Mouse (Mus musculus) splenic B cell, adult 2 months (primary cell): ENCODE data around the gene Atad2b.
"Not testable (repeated sequence)": the region's sequence is repeated elsewhere in the genome, so short reads cannot be mapped to it uniquely, and the experiment has no call there.

Source experiments
- DNase-seq: peaks from one replicate; pipeline ENCODE4 v3.0.0-alpha.2; 2011; ENCODE audit warnings: low read depth, low spot score
- H3K27me3 ChIP-seq: 2 replicates; pipeline ENCODE4 v1.6.1; 2012; ENCODE audit warnings: mild to moderate bottlenecking, low read length, moderate library complexity, mixed read lengths; ENCODE audit not compliant: control insufficient read depth, poor library complexity, insufficient read depth, severe bottlenecking
- H3K36me3 ChIP-seq: 2 replicates; pipeline ENCODE4 v1.6.1; 2012; ENCODE audit warnings: mild to moderate bottlenecking, low read length, moderate library complexity, mixed read lengths; ENCODE audit not compliant: control insufficient read depth, poor library complexity, insufficient read depth, severe bottlenecking

Gene Atad2b

GRCm38 (mm10) chr12:4953156-4953555 lies 36.0 kb downstream of the Atad2b start:
- H3K36me3 ChIP-seq: peaks cover 12% of the 10 kb centered on the region; the same call in 1 of the 2 replicates

DNA sequence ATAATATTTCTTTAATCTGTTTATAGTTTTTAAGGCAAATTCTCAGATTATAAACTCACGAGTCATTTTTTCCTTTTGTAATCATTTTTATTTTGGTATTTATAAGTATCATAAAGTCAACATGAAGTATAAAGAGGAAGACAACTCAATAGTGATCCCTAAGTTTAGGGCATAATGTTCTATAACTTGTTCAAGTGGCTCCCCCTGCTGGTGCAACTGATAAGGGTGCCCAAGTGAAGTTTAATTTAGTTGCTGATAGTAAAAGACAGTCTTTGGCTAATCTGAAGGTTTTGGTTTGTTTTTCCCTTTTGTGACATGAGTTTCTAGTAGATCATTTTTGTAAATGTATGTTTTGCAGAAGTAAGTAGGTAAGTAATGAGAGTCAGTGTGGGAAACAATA lies 55.8 kb downstream of the Atad2b start:
- DNase-seq: peak; percentile 84
- Histone ChIP-seq H3K27me3 (no peaks in the 10 kb centered on the region), H3K36me3 (peaks cover 15% of the 10 kb centered on the region)

More at GRCm38 (mm10) chr12:4953156-4953555, 36.0 kb downstream of the Atad2b start:
- DNase-seq: no peak
- no peaks in the 10 kb centered on the region for H3K27me3 ChIP-seq

DNA sequence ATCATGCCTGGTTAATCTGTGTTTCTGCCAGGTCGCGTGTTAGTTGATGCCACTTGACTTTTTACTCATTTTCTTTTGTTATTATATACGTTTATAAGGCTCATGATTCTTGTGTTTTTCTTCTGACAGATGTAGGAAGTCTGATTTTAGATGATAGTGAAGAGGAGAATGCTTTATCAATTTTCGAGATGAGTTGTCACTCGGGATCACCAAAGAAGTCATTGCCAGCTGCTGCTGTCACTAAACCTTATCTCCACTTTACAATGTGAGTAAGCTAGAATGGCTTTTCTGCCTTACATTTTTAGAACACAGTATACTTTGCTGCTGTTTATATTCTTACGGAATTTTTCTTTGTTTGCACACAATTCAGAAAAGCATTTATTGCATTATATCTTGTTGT lies 61.2 kb downstream of the Atad2b start:
- no peak for DNase-seq
- H3K36me3 ChIP-seq: peaks cover 10% of the 10 kb centered on the region
- H3K27me3 ChIP-seq: no peaks in the 10 kb centered on the region

GRCm38 (mm10) chr12:4996981-4997380 lies 79.8 kb downstream of the Atad2b start:
- H3K36me3 ChIP-seq: 0 out of 2 replicates have a peak, but pooled peaks cover 2% of the 10 kb centered on the region
- DNase-seq: no peak
- no peaks in the 10 kb centered on the region for H3K27me3 ChIP-seq

DNA sequence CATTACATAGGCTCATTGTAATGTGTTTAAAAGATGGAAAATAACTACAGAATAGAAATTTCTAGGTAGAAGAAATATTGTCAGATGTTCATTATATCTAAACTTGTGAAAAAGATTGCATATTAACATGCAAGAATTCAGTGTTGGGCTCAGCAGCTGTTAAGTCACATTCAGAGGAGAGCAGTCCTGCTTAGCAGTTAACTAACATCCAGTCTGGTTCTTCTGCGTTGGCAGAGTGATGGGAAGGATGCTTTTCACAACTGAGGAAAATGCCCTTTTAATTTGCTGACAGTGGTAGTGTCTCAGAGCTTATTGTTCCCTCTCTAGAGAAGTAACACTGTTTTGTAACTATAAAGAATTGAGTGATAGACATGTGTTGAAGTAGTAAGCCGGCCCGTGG lies 88.2 kb downstream of the Atad2b start:
- Histone ChIP-seq H3K36me3 (peaks cover 5% of the 10 kb centered on the region; the same call in 1 of the 2 replicates), H3K27me3 (no peaks in the 10 kb centered on the region)
- no peak for DNase-seq

DNA sequence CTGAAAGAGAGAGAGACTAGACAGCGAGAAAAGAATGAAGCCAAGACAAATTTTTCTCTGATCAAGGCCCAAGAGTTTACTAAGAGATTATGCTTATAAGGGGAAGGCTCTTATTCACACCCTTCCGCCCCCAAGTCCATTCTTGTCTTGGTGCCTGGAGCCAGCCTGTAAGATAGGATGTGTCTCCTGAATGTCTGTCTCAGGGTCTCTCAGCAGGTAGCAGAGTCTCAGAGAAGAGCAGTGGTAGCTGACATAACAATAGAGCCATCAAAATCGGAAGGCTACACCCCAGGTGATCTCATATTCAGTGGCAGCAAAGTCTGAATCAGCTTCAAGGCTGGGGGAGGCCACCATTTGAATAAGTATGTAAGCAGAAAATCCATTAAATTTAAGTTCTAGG lies 88.6 kb downstream of the Atad2b start:
- not testable (repeated sequence) for H3K27me3 ChIP-seq, DNase-seq, H3K36me3 ChIP-seq

DNA sequence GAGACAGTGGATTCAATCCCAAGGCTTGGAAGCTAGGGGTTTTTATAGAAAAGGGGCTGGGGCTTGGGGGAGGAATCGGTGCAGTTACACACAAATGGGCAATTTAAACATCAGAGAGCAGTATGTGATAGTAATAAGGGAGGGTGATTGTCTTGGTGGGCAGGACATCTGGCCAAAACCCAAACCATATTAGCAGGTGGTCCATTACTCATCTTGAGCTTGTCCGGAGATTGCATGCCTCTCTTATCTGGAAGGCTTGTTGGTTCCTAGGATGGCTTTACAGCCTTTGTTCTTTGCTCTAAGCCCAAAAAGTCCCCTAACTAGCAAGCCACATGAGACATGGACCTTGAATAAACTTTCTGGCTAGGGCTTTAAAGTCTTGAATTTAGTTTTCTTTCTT lies 91.5 kb downstream of the Atad2b start:
- H3K36me3 ChIP-seq, DNase-seq, H3K27me3 ChIP-seq: not testable (repeated sequence)

GRCm38 (mm10) chr12:5025226-5025861 lies 108.2 kb downstream of the Atad2b start:
- H3K36me3 ChIP-seq: peaks cover 4% of the 10 kb centered on the region; the same call in 1 of the 2 replicates
- no peaks in the 10 kb centered on the region for H3K27me3 ChIP-seq
- DNase-seq: no peak

- DNase-seq: no peak
- Histone ChIP-seq H3K27me3 (no peaks in the 10 kb centered on the region), H3K36me3 (peaks cover 9% of the 10 kb centered on the region)
Observed at GRCm38 (mm10) chr12:5029035-5029434, 111.9 kb downstream of the Atad2b start.

- DNase-seq: no peak
- H3K27me3 ChIP-seq: no peaks in the 10 kb centered on the region
- H3K36me3 ChIP-seq: no peaks in the 10 kb centered on the region; the same call in 1 of the 2 replicates
Observed at GRCm38 (mm10) chr12:5038008-5038407, 120.9 kb downstream of the Atad2b start.

GRCm38 (mm10) chr12:5044141-5044540 lies 127.0 kb downstream of the Atad2b start:
- peaks cover 3% of the 10 kb centered on the region; the same call in 1 of the 2 replicates for H3K36me3 ChIP-seq
- DNase-seq: no peak
- no peaks in the 10 kb centered on the region for H3K27me3 ChIP-seq

DNA sequence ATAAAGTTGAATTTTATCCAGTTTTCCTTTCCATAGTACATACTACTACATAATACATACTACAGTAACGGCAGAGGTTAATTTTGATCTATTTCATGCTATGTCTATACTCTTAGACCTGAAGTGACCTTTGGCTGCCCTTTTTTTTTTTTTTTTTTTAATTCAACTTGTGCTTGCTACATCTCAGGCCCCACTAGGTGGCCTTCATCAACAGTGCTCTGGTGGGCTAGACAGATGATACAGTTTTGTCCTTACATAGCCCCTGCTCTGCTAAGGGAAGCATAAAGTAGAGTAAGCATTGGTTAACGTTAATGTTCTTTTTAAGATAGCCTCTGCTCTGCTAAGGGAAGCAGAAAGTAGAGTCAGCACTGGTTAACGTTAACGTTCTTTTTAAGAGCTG lies 131.0 kb downstream of the Atad2b start:
- H3K27me3 ChIP-seq: no peaks in the 10 kb centered on the region
- H3K36me3 ChIP-seq: peaks cover 3% of the 10 kb centered on the region; the same call in 1 of the 2 replicates
- no peak for DNase-seq

DNA sequence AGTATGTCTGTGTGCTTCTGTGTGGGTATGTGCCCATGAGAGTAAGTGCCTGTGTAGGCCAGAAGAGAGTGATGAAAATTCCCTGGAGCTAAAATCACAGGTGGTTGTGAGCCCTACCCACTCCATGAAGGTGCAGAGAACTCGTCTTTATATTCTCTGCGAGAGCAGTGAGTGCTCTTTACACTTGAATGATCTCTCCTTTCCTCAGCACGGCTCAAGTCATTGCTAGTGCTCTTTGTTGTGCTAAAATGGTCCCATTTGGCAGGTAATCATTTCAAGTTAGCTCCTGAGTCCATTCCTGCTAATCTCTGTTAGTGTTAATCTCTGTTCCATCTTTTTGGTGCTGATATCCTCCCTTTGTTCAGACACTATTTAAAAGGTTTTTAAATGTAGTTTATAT lies 150.4 kb downstream of the Atad2b start:
- Histone ChIP-seq H3K36me3 (no peaks in the 10 kb centered on the region), H3K27me3 (no peaks in the 10 kb centered on the region)
- no peak for DNase-seq

DNA sequence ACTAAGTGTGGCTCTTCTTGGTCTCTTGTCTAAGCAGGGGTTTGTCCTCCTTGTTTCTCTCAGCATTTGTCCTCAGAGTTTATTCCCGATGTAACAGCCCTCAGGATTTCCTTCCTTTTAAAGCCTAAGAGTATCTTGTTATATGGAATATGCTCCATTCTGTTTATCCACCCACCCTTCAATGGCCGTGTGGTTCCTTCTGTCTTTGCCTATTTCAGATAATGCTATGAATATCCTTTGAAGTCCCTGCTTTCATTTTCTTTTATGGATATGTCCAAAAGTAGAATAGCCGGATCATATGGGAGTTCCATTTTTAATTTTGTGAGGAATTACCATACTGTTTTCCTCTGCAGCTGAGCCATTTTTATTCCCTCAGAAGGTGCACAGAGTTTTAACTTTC lies 153.0 kb downstream of the Atad2b start:
- no peaks in the 10 kb centered on the region for H3K27me3 ChIP-seq
- DNase-seq: no peak
- no peaks in the 10 kb centered on the region for H3K36me3 ChIP-seq

DNA sequence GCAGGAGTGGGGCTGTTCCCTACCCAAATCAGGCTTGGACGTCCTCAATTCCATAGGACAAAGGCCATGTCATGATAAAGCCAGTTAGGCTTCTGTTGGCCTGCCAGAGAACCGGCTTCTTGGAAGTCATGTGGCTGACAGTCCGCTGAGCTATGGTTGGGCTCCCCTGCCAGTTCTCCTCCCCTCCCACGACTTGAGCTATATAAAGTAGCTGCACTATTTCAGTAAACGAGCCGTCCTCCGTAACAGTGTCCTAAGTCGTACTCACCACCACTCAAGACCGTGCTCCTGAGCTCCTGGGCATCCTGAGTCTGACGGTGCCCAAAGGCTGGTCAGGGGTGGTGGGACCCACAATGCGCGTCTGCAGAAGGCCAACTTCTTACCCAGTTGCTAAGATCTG lies 156.0 kb downstream of the Atad2b start:
- Histone ChIP-seq H3K27me3 (no peaks in the 10 kb centered on the region), H3K36me3 (no peaks in the 10 kb centered on the region)
- DNase-seq: no peak

GRCm38 (mm10) chr12:5081480-5081879 lies 164.3 kb downstream of the Atad2b start:
- DNase-seq: no peak
- H3K36me3 ChIP-seq: no peaks in the 10 kb centered on the region

More at GRCm38 (mm10) chr12:5081480-5081879, 164.3 kb downstream of the Atad2b start:
- no peaks in the 10 kb centered on the region for H3K27me3 ChIP-seq
